Mouse (Mus musculus) stomach, embryonic 14.5 days (tissue): ENCODE data around the gene Serp1. TPM values are rescaled to one million over a fixed set of nuclear protein-coding genes. Genes with fewer than 3 reads are reported as not detected.
"Not testable (repeated sequence)": the region's sequence is repeated elsewhere in the genome, so short reads cannot be mapped to it uniquely, and the experiment has no call there.

ENCODE experiments used
- ATAC-seq: fragments of 200-750 bp; cut with Nextera tagmentation; 2 replicates; pipeline ENCODE4 v1.8.0; 2017; ENCODE audit warnings: low read depth, moderate TSS enrichment; ENCODE audit not compliant: insufficient number of reproducible peaks, insufficient read depth, low FRiP score
- H3K27ac ChIP-seq: fragments of 300-500 bp; sonication (generic); 2 replicates; pipeline ENCODE4 v1.5.1; 2014; ENCODE audit warnings: mild to moderate bottlenecking, low read length, moderate library complexity, mixed read lengths
- H3K27me3 ChIP-seq: fragments of 300-500 bp; sonication (generic); 2 replicates; pipeline ENCODE4 v1.6.1; 2014; ENCODE audit warnings: low read length, control low read depth, mixed read lengths; ENCODE audit not compliant: control insufficient read depth, insufficient read depth
- H3K36me3 ChIP-seq: fragments of 300-500 bp; sonication (generic); 2 replicates; pipeline ENCODE4 v1.6.1; 2014; ENCODE audit warnings: mild to moderate bottlenecking, control low read depth, low read length, moderate library complexity, mixed read lengths; ENCODE audit not compliant: control insufficient read depth, insufficient read depth
- H3K4me1 ChIP-seq: fragments of 300-500 bp; sonication (generic); 2 replicates; pipeline ENCODE4 v1.6.1; 2014; ENCODE audit warnings: low read length, control low read depth, mixed read lengths; ENCODE audit not compliant: control insufficient read depth, insufficient read depth
- H3K4me2 ChIP-seq: fragments of 300-500 bp; sonication (generic); replicated peaks from 2 replicates; pipeline ENCODE4 v1.6.1; 2014; ENCODE audit warnings: low read depth, low read length, control low read depth
- H3K4me3 ChIP-seq: fragments of 300-500 bp; sonication (generic); 2 replicates; pipeline ENCODE4 v1.5.1; 2014; ENCODE audit warnings: low read depth, low read length, control low read depth
- H3K9ac ChIP-seq: fragments of 300-500 bp; sonication (generic); replicated peaks from 2 replicates; pipeline ENCODE4 v1.6.1; 2014; ENCODE audit warnings: low read depth, mild to moderate bottlenecking, control low read depth, low read length, moderate library complexity, mixed read lengths
- H3K9me3 ChIP-seq: fragments of 300-500 bp; sonication (generic); 2 replicates; pipeline ENCODE4 v1.6.1; 2016; ENCODE audit warnings: low read depth, low read length, control low read depth; ENCODE audit not compliant: control insufficient read depth
- WGBS: fragments of 180-500 bp; shearing (Covaris S2); extraction: QIAGEN DNeasy Blood & Tissue Kit; methylation state at CpG from one replicate; pipeline ENCODE4 v1.1.7; 2014; 5-methylcytosine and 5-hydroxymethylcytosine counted together
- polyA plus RNA-seq: library from polyadenylated mRNA; unstranded; fragments of >200 nt; fragmentation: Nextera tagmentation; extraction: Ambion mirVana; gene quantifications from 2 replicates; pipeline ENCODE4 v1.2.1, GENCODE M21; 2014

The Serp1 gene
- polyA plus RNA-seq, 1 experiment from 2014 or later, result 119 TPM

DNA sequence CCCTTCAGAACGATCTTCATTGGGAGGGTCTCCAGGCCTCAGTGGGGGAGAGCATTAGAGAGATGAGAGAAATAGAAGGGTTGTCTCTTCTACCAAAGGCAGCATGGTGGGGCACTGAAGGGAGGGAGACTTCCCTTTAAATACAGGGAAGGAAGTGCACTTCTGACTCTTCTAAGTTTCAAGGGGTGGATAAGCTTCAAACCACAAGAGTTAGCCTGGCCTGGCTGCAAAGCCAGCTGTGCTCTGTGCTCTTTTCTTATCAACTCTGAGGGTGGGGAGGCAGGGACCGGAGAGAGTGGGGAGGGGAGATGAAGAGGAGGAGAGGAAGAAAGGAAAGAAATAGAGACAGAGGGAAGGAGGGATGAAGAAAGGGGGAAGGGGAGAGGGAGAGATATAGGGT, 23.7 kb downstream of the Serp1 start:
- 58% methylated on average over 2 of the region's 2 CpGs for WGBS
- no peaks in the 10 kb centered on the region for H3K36me3 ChIP-seq
- H3K27me3 ChIP-seq, result no peaks in the 10 kb centered on the region
- H3K4me1 ChIP-seq, result no peaks in the 10 kb centered on the region
- H3K27ac ChIP-seq, result no peak overlapping the region
- H3K9me3 ChIP-seq, result no peaks in the 10 kb centered on the region
- no peak overlapping the region for H3K9ac ChIP-seq
- no peak for ATAC-seq
- H3K4me2 ChIP-seq, result no peak overlapping the region
- H3K4me3 ChIP-seq, result no peak overlapping the region

DNA sequence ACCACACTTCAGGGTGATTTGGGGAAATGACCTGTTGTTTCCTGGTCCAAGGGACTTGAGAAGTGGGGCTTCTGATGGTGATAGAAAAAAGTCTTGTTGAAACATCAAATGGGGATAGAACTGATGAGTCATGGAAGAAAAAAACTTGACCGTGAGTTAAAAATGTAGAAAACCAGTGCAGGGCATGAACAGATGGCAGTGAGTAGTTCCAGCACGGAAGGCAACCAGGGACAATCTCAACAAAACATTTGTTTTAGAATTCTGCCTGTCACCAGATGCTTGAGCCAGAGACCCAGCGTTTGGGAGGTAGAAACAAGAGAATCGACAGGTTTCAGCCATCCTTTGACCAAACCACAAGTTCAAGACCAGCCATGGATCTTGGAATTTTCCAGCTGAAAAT, 32.1 kb downstream of the Serp1 start:
- no peaks in the 10 kb centered on the region for H3K4me1 ChIP-seq
- H3K4me3 ChIP-seq, result no peak overlapping the region
- 81% methylated on average over 4 of the region's 4 CpGs for WGBS
- no peaks in the 10 kb centered on the region for H3K27me3 ChIP-seq
- no peaks in the 10 kb centered on the region for H3K36me3 ChIP-seq
- H3K9me3 ChIP-seq, result no peaks in the 10 kb centered on the region
- H3K27ac ChIP-seq, result no peak overlapping the region
- ATAC-seq, result no peak
- no peak overlapping the region for H3K9ac ChIP-seq
- no peak overlapping the region for H3K4me2 ChIP-seq

DNA sequence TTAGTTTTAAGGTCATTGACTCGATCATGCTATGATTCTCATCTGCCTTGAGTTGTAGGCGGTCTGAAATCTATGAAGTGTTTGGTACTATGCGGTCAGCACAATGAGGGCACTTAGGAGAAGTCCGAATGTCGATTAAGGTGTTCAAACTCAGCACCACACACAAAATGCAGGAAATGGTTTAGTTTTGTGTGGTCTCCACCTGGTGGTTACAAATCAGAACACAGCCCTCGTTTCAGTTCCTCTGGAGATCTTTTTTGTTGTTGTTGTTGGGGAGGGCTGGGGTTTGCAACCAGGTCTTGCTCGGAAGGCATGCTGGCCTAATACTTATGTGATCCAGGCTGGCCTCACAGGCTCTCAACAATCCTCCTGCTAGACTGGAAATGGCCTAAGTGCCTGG, 34.9 kb downstream of the Serp1 start:
- no peak for ATAC-seq
- no peaks in the 10 kb centered on the region for H3K4me1 ChIP-seq
- no peak overlapping the region for H3K4me3 ChIP-seq
- WGBS, result 77% methylated on average over 7 of the region's 7 CpGs
- no peaks in the 10 kb centered on the region for H3K36me3 ChIP-seq
- no peak overlapping the region for H3K27ac ChIP-seq
- H3K27me3 ChIP-seq, result no peaks in the 10 kb centered on the region
- no peak overlapping the region for H3K4me2 ChIP-seq
- no peak overlapping the region for H3K9ac ChIP-seq
- H3K9me3 ChIP-seq, result no peaks in the 10 kb centered on the region

DNA sequence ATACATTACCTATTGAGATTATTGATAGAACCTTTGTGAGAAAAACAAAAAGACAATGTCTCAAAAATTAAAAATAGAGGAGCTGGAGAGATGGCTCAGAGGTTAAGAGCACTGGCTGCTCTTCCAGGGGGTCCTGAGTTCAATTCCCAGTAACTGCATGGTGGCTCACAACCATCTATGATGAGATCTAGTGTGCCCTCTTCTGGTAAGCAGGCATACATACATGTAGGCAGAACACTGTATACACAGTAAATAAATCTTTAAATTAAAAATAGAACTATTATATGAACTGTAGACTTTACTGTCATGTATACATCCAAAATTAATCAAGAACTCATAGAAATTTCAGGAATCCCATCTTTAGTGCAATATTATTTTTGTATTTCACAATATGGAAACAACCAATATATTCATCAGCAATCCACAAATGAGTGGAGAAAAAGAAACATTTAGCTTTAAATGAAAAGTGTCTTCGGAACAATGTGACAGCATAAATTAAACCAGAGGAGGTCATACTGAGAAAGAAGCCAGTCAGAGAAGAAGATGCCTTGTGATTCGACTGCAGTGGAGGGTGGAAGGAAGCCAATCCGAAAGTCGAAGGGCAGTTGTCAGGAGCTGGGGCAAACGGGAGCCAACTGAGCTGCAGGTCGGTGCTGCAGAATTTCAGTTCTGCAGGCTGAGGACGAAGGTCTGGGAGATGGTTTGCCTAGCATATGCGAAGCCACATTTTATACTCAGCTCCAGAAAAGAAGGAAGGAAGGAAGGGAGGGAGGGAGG, 37.5 kb downstream of the Serp1 start:
- no peak for ATAC-seq
- 76% methylated on average over 8 of the region's 8 CpGs for WGBS
- Histone ChIP-seq H3K9ac (no peak overlapping the region), H3K4me1 (no peaks in the 10 kb centered on the region), H3K9me3 (no peaks in the 10 kb centered on the region), H3K4me3 (no peak overlapping the region), H3K27me3 (no peaks in the 10 kb centered on the region), H3K27ac (no peak overlapping the region), H3K4me2 (no peak overlapping the region), H3K36me3 (no peaks in the 10 kb centered on the region)

DNA sequence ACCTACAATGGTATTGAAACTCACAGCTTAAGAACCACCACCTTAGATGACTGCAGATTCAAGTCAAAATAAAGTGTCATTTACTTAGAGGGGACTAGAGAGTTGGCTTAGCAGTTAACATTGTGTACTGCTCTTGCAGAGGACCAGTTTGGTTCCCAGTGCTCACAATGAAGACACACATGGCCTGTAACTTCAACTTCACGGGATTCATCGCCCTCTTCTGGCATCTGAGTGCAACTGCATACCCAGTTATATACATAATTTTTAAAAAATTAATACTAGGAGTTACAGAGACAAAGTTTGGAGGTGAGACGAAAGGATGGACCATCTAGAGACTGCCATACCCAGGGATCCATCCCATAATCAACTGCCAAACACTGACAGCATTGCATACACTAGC, 38.6 kb downstream of the Serp1 start:
- no peak overlapping the region for H3K27ac ChIP-seq
- H3K9me3 ChIP-seq, result no peaks in the 10 kb centered on the region
- no peaks in the 10 kb centered on the region for H3K36me3 ChIP-seq
- no peaks in the 10 kb centered on the region for H3K27me3 ChIP-seq
- no peaks in the 10 kb centered on the region for H3K4me1 ChIP-seq
- 66% methylated on average over 3 of the region's 3 CpGs for WGBS
- no peak overlapping the region for H3K4me3 ChIP-seq
- no peak overlapping the region for H3K4me2 ChIP-seq
- H3K9ac ChIP-seq, result no peak overlapping the region
- no peak for ATAC-seq

DNA sequence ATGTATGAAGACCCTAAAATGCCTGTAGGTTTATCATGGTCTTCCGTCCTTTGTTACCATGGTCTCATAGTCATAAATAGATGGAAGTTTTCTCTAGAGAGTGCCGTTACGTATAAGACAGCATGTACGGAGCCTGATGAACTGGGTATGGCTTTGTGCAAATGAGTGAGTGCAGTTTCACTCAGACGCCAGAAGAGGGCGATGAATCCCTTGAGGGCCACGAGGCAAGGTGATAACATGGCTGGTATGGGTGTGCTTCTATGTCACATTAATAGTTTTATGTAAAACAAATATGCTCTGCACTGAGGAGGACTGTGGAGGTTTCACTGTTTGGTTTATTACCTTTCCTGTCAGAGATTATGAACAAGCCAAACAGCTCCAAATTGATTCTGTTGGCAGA, 39.8 kb downstream of the Serp1 start:
- no peaks in the 10 kb centered on the region for H3K9me3 ChIP-seq
- 70% methylated on average over 7 of the region's 7 CpGs for WGBS
- H3K4me3 ChIP-seq, result no peak overlapping the region
- H3K4me1 ChIP-seq, result no peaks in the 10 kb centered on the region
- H3K36me3 ChIP-seq, result no peaks in the 10 kb centered on the region
- H3K9ac ChIP-seq, result no peak overlapping the region
- H3K27me3 ChIP-seq, result no peaks in the 10 kb centered on the region
- H3K4me2 ChIP-seq, result no peak overlapping the region
- no peak overlapping the region for H3K27ac ChIP-seq
- ATAC-seq, result no peak

DNA sequence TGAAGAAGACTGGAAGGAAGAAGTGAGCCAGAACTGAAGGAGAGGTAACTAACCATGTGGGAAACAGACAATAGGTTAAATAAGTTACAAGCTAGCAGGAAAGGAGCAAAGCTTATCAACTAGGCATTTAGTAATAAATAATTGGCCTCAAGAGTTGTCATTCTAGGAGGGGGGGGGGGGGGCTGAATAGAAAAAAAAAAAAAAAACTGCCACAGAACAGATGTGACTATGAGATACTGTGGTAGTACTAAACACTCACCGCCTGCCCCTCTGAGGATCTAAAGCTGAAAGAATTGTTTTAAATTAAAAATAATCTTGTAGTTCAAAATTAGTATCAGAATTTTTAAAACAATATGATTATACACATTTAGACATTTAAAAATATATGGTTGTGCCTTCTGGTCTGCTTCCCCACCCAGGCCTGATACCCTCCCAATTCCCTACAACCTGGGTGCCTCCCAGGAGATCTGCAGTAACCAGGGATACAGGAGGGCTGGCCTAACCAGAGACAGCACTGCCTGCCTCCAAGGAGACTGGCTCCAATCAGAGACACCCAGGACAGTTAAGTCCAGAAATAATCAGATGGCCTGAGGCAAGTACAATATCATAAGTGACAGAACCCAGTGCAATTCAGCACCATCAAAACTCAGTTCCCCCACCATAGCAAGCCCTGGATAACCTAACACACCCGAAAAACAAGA, 46.8 kb downstream of the Serp1 start:
- Histone ChIP-seq H3K4me3 (no peak overlapping the region), H3K9me3 (no peaks in the 10 kb centered on the region), H3K27ac (no peak overlapping the region), H3K4me2 (no peak overlapping the region), H3K9ac (no peak overlapping the region), H3K27me3 (no peaks in the 10 kb centered on the region), H3K36me3 (no peaks in the 10 kb centered on the region), H3K4me1 (no peaks in the 10 kb centered on the region)
- 85% methylated on average over 2 of the region's 2 CpGs for WGBS
- ATAC-seq, result no peak

DNA sequence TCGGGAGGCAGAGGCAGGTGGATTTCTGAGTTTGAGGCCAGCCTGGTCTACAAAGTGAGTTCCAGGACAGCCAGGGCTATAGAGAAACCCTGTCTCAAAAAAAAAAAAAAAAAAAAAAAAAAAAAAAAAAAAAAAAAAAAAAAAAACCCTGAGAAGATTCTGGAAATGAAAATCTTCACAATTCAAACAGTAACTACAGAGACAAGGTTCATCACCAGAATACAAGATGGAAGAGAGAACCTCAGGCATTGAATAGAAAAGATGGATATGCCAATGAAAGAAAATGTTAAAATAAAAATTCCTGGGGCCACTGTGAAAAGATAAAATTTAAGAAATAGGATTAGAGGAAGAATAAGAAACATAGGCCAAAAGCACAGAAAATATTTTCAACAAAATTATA, 50.4 kb downstream of the Serp1 start:
- H3K27me3 ChIP-seq, H3K9me3 ChIP-seq, ATAC-seq, H3K27ac ChIP-seq, H3K36me3 ChIP-seq, H3K4me2 ChIP-seq, H3K4me3 ChIP-seq, H3K4me1 ChIP-seq, H3K9ac ChIP-seq: not testable (repeated sequence)
- WGBS, result 90% methylated on average over 1 of the region's 1 CpGs
